Mouse (Mus musculus) thymus, adult 2 months (tissue): ENCODE results near the gene Gtf2h3. TPM values are rescaled to one million over a fixed set of nuclear protein-coding genes. Genes with fewer than 3 reads are reported as not detected.

Source experiments
- DNase-seq: peaks from one replicate; pipeline ENCODE4 v3.0.0; 2021
- H3K27ac ChIP-seq: fragments of 200-500 bp; 2 replicates; pipeline ENCODE4 v1.5.1; 2012; ENCODE audit warnings: low read length, control low read depth; ENCODE audit not compliant: control insufficient read depth, insufficient read depth
- H3K27me3 ChIP-seq: fragments of 200-500 bp; 2 replicates; pipeline ENCODE4 v1.6.1; 2012; ENCODE audit warnings: mild to moderate bottlenecking, low read length, moderate library complexity, mixed read lengths; ENCODE audit not compliant: control insufficient read depth, insufficient read depth
- H3K36me3 ChIP-seq: fragments of 200-500 bp; 2 replicates; pipeline ENCODE4 v1.6.1; 2012; ENCODE audit warnings: mild to moderate bottlenecking, low read length, moderate library complexity; ENCODE audit not compliant: control insufficient read depth, insufficient read depth
- H3K4me1 ChIP-seq: fragments of 200-500 bp; replicated peaks from 2 replicates; pipeline ENCODE4 v1.6.1; 2012; ENCODE audit warnings: low read length; ENCODE audit not compliant: control insufficient read depth, insufficient read depth
- H3K4me3 ChIP-seq: fragments of 200-500 bp; 2 replicates; pipeline ENCODE4 v1.5.1; 2012; ENCODE audit warnings: mild to moderate bottlenecking, low read length, control low read depth, moderate library complexity; ENCODE audit not compliant: control insufficient read depth, insufficient read depth
- CTCF ChIP-seq: fragments of 200-500 bp; IDR thresholded peaks from 2 replicates; pipeline ENCODE4 v1.5.1; 2012; ENCODE audit warnings: mild to moderate bottlenecking, control low read depth, low read length, moderate library complexity, borderline replicate concordance; ENCODE audit not compliant: control insufficient read depth, poor library complexity, insufficient read depth; ENCODE audit errors: extremely low read depth
- POLR2A ChIP-seq: fragments of 200-500 bp; IDR thresholded peaks from 2 replicates; pipeline ENCODE4 v1.6.1; 2012; ENCODE audit warnings: mild to moderate bottlenecking, low read length, control low read depth, moderate library complexity; ENCODE audit not compliant: control insufficient read depth, poor library complexity, insufficient read depth; ENCODE audit errors: extremely low read depth
- WGBS: fragments of 180-500 bp; shearing (Covaris S2); methylation state at CpG from one replicate; pipeline ENCODE4 v1.1.7; 2018; 5-methylcytosine and 5-hydroxymethylcytosine counted together
- polyA plus RNA-seq: library from polyadenylated mRNA; depleted of rRNA; stranded (reverse); fragments of >200 nt; gene quantifications from 2 replicates; pipeline ENCODE4 v1.2.3, GENCODE M21; 2012; rRNA removed

Gtf2h3 gene
- polyA plus RNA-seq: 55.7 and 57.6 TPM in 2 replicates

DNA sequence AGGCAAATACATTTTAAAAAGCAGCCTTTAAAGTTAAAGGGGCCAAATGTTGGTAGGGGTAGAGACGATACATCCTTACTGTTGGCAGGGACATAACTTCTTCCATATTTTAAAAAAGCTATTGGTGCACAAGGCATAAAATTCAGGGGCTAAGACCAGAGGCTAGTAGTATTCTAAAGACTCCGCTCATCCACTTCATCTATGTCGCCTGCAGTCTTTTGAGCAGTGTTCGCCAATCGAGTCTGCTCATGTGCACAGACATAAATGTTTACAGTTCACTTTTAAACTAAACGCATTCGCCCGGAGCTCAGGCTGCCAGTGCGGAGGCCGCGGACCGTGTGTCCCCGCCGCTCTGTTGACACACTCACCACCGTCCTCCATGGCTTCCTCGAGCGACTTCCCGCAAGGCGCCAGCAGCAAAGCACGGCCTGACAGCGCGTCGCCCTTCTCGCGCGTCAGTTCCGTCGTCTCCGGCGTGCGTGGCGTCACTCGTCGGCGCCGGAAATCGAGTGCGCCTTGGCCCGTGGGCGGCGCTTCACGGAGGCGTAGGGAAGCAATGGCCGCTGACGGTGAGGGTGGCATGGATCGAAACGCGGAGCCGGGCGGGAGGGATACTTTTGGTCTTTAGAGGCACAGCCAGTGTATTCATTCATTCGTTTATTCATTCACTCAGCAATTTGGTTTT, at the start of gene Gtf2h3, which contains the start of gene Eif2b1:
Gtf2h3 (plus strand) TSS at position 508 of the 685 bp plus-strand sequence.
Eif2b1 (minus strand) TSS at position 499 of the 685 bp plus-strand sequence.
- Histone ChIP-seq H3K36me3 (peaks cover 15% of the 10 kb centered on the region), H3K27ac (no peak within 1 kb of the TSS), H3K4me1 (peaks cover 10% of the 10 kb centered on the region), H3K27me3 (no peaks in the 10 kb centered on the region), H3K4me3 (peak within 1 kb of the TSS; percentile 70)
- DNase-seq: peak; percentile 92
- WGBS: under 1% methylated on average over 51 of the region's 51 CpGs
- TF ChIP-seq CTCF (no peak), POLR2A (peak; percentile 78)

DNA sequence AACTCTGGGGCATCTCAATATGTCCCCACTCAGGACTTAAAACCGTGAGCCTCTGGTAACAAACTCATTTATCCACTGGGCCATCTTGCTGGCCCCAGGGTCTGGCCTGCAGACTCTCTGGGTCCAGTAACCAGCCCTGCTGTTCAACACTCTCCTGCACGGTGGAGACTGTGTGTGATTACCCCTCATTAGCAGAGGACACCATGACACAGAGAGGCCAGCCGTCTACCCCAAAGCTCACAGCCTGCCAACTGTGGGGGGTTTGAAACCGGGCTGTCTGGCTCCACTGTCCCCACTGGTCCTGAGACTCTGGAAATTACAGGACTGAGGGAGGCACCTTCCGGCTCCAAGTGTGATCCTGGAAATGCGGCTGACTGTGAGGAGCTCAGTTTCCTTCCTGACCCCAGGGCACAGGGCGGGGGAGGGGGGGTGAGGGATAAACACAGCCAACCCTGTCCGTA, 49.7 kb upstream of the Gtf2h3 start:
- no peaks in the 10 kb centered on the region for H3K36me3 ChIP-seq
- H3K4me3 ChIP-seq: no peak overlapping the region
- DNase-seq: no peak
- H3K4me1 ChIP-seq: peaks cover 18% of the 10 kb centered on the region
- WGBS: 74% methylated on average over 8 of the region's 8 CpGs
- no peak for TF ChIP-seq CTCF
- no peak for TF ChIP-seq POLR2A
- H3K27ac ChIP-seq: no peak overlapping the region
- no peaks in the 10 kb centered on the region for H3K27me3 ChIP-seq

DNA sequence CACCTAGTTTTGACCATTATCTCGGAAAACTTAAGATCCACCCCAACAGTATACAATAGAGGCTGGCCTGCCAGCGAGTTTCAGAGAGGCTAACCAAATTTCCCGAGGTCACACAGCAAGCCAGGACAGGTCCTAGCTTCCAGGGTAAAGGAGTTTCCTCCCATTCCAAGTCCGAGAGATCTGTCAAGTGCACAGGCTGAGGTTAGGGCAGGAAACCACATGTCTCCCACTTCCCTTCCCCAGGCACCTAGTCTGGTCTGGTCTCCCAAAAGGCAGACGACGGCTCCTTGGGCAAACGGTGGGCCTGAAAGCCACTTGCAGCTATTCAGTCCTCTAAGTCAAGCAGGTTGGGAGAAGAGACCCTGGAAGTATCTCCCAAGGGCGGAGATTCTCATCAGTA, 49.2 kb upstream of the Gtf2h3 start:
- no peak for DNase-seq
- Histone ChIP-seq H3K27ac (no peak overlapping the region), H3K36me3 (no peaks in the 10 kb centered on the region), H3K4me3 (no peak overlapping the region), H3K27me3 (no peaks in the 10 kb centered on the region), H3K4me1 (peaks cover 18% of the 10 kb centered on the region)
- WGBS: 19% methylated on average over 8 of the region's 8 CpGs
- TF ChIP-seq POLR2A: no peak
- TF ChIP-seq CTCF: no peak

DNA sequence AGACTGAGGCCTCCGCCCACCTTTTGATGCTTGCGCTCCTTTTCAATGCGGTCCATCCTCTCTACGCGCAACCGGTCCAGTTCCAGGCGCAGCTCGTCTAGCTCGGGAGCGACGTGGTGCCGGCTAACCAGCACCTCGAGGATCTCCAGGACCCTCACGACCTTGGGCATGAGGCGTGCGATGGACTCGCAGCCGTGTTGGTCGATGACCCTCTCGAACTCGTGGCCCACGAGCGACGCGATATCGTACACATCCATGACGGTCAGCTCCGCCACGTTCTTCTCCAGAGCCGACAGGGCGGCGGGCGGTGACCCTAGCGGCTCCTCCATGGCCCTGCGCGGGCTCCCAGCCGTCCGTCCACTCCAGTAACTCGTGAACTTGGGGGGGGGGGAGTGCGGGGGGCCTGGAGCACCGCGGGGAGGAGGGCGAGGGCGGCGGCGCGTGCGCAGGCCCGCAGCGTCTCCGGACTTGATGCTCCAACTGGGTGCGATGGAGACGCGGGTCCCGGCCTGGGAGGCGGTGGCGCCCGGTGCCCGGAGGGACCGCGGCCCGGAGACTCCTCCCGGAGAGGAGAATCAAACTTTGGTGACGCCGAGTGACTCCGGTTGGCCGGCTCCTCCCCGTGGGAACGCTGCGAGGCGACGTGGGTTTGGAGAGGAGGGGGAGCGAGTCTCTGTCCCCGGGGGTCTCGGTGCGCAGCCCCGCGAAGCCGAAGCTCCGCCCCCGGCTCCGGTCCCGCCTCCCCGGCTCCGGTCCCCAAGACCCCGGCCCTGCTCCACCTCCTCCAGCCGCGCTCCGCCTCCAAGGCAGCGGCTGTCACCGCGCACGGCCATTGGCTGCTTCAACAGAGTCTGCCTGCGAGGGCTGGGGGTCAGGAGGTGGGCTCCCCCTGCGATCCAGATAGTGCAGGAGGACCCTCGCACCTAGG, 48.0 kb upstream of the Gtf2h3 start, which contains the start of gene Rilpl1:
Rilpl1 (minus strand) TSS at position 737 of the 928 bp plus-strand sequence.
- H3K36me3 ChIP-seq: no peaks in the 10 kb centered on the region
- peaks cover 18% of the 10 kb centered on the region for H3K4me1 ChIP-seq
- peak; percentile 39; the same call in 1 of the 2 replicates for TF ChIP-seq POLR2A
- peak; percentile 48; the same call in 1 of the 2 replicates for TF ChIP-seq CTCF
- no peaks in the 10 kb centered on the region for H3K27me3 ChIP-seq
- 1% methylated on average over 96 of the region's 96 CpGs for WGBS
- H3K4me3 ChIP-seq: peak within 1 kb of the TSS; percentile 68
- H3K27ac ChIP-seq: no peak within 1 kb of the TSS
- peak; percentile 83 for DNase-seq

DNA sequence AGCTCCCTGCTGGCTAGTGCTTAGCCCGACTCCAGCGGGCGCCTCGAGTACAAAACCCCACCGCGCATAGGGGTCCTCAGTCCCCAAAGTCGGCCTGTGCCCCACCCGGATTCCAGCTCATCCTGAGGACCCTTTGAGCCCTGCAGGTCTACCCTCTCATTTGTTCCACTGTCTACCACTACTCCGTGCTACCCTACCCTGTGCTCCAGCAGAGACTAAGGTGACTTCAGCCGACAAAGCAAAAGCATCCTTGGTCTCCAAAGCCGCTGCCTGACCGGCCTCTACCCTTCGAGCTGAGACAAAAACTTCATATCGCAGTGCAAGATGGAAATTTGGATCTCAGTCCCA, 47.4 kb upstream of the Gtf2h3 start:
- Histone ChIP-seq H3K4me3 (peak overlapping the region; percentile 68), H3K27ac (no peak overlapping the region), H3K27me3 (no peaks in the 10 kb centered on the region), H3K4me1 (peaks cover 18% of the 10 kb centered on the region), H3K36me3 (no peaks in the 10 kb centered on the region)
- TF ChIP-seq POLR2A: no peak
- 27% methylated on average over 14 of the region's 14 CpGs for WGBS
- DNase-seq: no peak

DNA sequence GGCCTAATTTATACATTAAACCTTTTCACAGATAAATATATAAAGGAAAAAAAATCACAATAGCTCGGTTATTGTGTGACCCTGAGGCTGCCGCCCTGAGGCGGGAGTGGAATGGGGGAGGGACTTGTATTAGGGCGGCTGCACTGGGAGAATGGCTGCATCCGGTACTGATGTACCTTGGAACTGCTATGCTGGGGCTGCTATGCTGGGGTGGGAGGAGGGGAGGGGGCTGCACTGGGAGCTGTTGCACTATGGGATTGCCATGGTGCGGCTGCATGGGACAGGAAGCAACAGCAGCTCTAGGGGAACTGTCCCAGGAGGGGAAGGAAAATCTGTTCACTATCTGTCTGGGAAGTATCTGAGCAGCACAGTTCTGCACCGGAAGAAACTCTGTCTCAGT, 46.5 kb upstream of the Gtf2h3 start:
- DNase-seq: no peak
- H3K27ac ChIP-seq: no peak overlapping the region
- no peaks in the 10 kb centered on the region for H3K36me3 ChIP-seq
- 39% methylated on average over 7 of the region's 7 CpGs for WGBS
- no peaks in the 10 kb centered on the region for H3K27me3 ChIP-seq
- peaks cover 23% of the 10 kb centered on the region for H3K4me1 ChIP-seq
- no peak overlapping the region for H3K4me3 ChIP-seq
- no peak for TF ChIP-seq POLR2A
- no peak for TF ChIP-seq CTCF
